ENCODE assay signal across 21 mouse cellular contexts in genomic region chr8:12635366-12635765, GRCm38 (mm10). TPM values are rescaled to one million over a fixed set of nuclear protein-coding genes. Genes with fewer than 3 reads are reported as not detected.
DNase-seq lines count a peak whose midpoint lies in the region; ATAC-seq and TF ChIP-seq lines count a peak whose summit lies in the region.
"Had no signal": no experiment of that assay in that cellular context is flagged by ENCODE, and none has a peak within 500 bp of the region (broad histone marks: within the 10 kb centered on the region; RNA-seq: fewer than 3 reads in every experiment).

No protein-coding gene starts in this region.

- no peaks in the 10 kb centered on the region for H3K4me1 ChIP-seq in forebrain, postnatal 0 days (ENCODE audit: insufficient read depth)
- H3K4me1 ChIP-seq in forebrain, embryonic 13.5 days: no peaks in the 10 kb centered on the region
- H3K4me1 ChIP-seq: embryonic facial prominence, embryonic 13.5 days; heart, embryonic 13.5 days; hindbrain, embryonic 12.5 days had no signal

- WGBS in forebrain, postnatal 0 days: 71% methylated on average over 2 of the region's 2 CpGs
- 87% methylated on average over 2 of the region's 2 CpGs for WGBS in forebrain, embryonic 13.5 days

- H3K27ac ChIP-seq in forebrain, postnatal 0 days (ENCODE audit: low read depth, low read length): no peak overlapping the region
- no peak overlapping the region for H3K27ac ChIP-seq in forebrain, embryonic 13.5 days
- H3K27ac ChIP-seq: embryonic facial prominence, embryonic 13.5 days; gastrocnemius, adult 2 months; heart, embryonic 13.5 days; hindbrain, embryonic 12.5 days had no signal

- H3K36me3 ChIP-seq in forebrain, postnatal 0 days (ENCODE audit: insufficient read depth): peaks cover 57% of the 10 kb centered on the region
- peaks cover 87% of the 10 kb centered on the region for H3K36me3 ChIP-seq in forebrain, embryonic 13.5 days (ENCODE audit: poor library complexity, severe bottlenecking)

- peak; percentile 81 for ATAC-seq in forebrain, postnatal 0 days
- ATAC-seq in forebrain, embryonic 13.5 days: no peak
- ATAC-seq: hindbrain, embryonic 16.5 days; inflammation-experienced regulatory T-cells, adult 6 months; intestine, postnatal 0 days had no signal

- H3K9ac ChIP-seq in forebrain, postnatal 0 days: no peak overlapping the region
- no peak overlapping the region for H3K9ac ChIP-seq in forebrain, embryonic 13.5 days
- H3K9ac ChIP-seq: embryonic facial prominence, embryonic 13.5 days; heart, embryonic 13.5 days; hindbrain, embryonic 12.5 days had no signal

- no peaks in the 10 kb centered on the region for H3K9me3 ChIP-seq in forebrain, postnatal 0 days (ENCODE audit: low read length)
- no peaks in the 10 kb centered on the region for H3K9me3 ChIP-seq in forebrain, embryonic 13.5 days (replicated peaks)
- H3K9me3 ChIP-seq: embryonic facial prominence, embryonic 13.5 days; heart, embryonic 13.5 days; hindbrain, embryonic 12.5 days had no signal

- TF ChIP-seq CTCF in forebrain, postnatal 0 days (IDR thresholded peaks at IDR 0.05; ENCODE audit: low read depth): no peak

- no peak overlapping the region for H3K4me2 ChIP-seq in forebrain, postnatal 0 days (ENCODE audit: low read depth)
- no peak overlapping the region for H3K4me2 ChIP-seq in forebrain, embryonic 13.5 days
- H3K4me2 ChIP-seq: embryonic facial prominence, embryonic 13.5 days; heart, embryonic 13.5 days; hindbrain, embryonic 12.5 days had no signal

- no peaks in the 10 kb centered on the region for H3K27me3 ChIP-seq in forebrain, postnatal 0 days (ENCODE audit: insufficient read depth, low read length)
- no peaks in the 10 kb centered on the region for H3K27me3 ChIP-seq in forebrain, embryonic 13.5 days
- H3K27me3 ChIP-seq: embryonic facial prominence, embryonic 13.5 days; heart, embryonic 13.5 days; hindbrain, embryonic 12.5 days had no signal

- intact Hi-C loops in heart, postnatal 25 days (cut with DNase I): no loop called here

- no peak overlapping the region for H3K4me3 ChIP-seq in forebrain, postnatal 0 days (ENCODE audit: low read depth, low read length)
- no peak overlapping the region for H3K4me3 ChIP-seq in forebrain, embryonic 13.5 days
- H3K4me3 ChIP-seq: embryonic facial prominence, embryonic 13.5 days; gastrocnemius, adult 2 months; heart, embryonic 13.5 days; hindbrain, embryonic 12.5 days had no signal

- peak; percentile 64 for DNase-seq in forebrain, postnatal 0 days
- peak; percentile 35 to 44 for DNase-seq in layer of hippocampus, adult 8-10 months (ENCODE audit: low spot score in 2 of 2)
- DNase-seq in layer of hippocampus, adult 9-10 months (ENCODE audit: low spot score): no peak
- peak; percentile 60 for DNase-seq in layer of hippocampus, adult 9-11 months
- no peak for DNase-seq in heart, postnatal 25 days (ENCODE audit: low spot score)
- no peak for DNase-seq in urinary bladder, postnatal 36 days (ENCODE audit: low spot score in 2 of 2)
- DNase-seq: adrenal gland, postnatal 14 days; cerebellum, adult 18-20 months; cerebellum, adult 9-11 months; cerebellum, postnatal 36 days; gastrocnemius, adult 2 months; gastrocnemius, postnatal 36 days; heart, adult 11 months; heart, postnatal 4 days had no signal

RNA-seq across cellular contexts. Expression of gene Tubgcp3, which starts 36.7 kb away (rescaled TPM):
- total RNA-seq in forebrain, postnatal 0 days (2014; rRNA removed): 36.4 and 58.0 TPM in 2 replicates
- polyA plus RNA-seq in forebrain, postnatal 0 days (2015; fragmentation: Nextera tagmentation; extraction: Ambion mirVana): 22.1 and 24.4 TPM in 2 replicates
- polyA plus RNA-seq in forebrain, embryonic 13.5 days (2015; fragmentation: Nextera tagmentation; extraction: Ambion mirVana): 44.2 and 52.9 TPM in 2 replicates
- total RNA-seq in layer of hippocampus, adult 8-10 months (2022): 10 to 100 TPM; 36.8 to 38.6 (median 37.8) TPM
- total RNA-seq in heart, postnatal 25 days (2021): 10 to 100 TPM; 11.1 to 12.6 TPM

Comparison
In these comparisons a context has a peak if more than half of its experiments do, and no peak if none do; other contexts are left out.
1. DNase-seq: peak in forebrain, postnatal 0 days (single experiment), layer of hippocampus, adult 8-10 months (2 of 2) and layer of hippocampus, adult 9-11 months (single experiment); none in layer of hippocampus, adult 9-10 months (single experiment), heart, postnatal 25 days (single experiment) and urinary bladder, postnatal 36 days (0 of 2).